Mouse (Mus musculus): ENCODE data around the gene Btnl10. TPM values are rescaled to one million over a fixed set of nuclear protein-coding genes. Genes with fewer than 3 reads are reported as not detected.

Gene Btnl10
- polyA plus RNA-seq, 2 experiments = 0.05 TPM; not detected in 1

DNA sequence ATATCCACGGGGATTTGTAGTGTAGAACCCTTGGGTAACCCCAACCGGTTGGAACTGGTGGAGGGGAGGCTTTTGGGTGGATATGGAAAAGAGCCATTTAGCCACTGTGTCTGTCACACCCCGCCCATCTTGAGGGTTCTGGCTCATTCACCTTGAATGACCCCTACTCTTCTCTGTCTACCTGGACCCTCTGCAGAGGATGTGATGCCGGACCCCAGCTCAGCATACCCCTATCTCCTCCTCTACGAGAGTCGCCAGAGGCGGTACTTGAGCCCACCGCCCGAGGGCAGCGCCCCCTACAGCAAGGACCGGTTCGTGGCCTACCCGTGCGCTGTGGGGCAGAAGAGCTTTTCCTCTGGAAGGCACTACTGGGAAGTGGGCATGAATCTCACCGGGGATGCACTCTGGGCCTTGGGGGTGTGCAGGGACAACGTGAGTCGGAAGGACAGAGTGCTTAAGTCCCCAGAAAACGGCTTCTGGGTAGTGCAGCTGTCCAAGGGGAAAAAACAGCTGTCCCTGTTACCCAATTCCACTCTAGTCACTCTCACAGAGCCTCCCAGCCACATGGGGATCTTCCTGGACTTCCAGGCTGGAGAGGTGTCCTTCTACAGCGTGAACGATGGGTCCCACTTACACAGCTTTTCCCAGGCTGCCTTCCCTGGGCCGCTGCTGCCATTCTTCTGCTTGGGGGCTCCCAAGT, 53.3 kb downstream of the Btnl10 start:
- no peak for TF ChIP-seq POLR2A (IDR thresholded peaks at IDR 0.05; ENCODE audit: borderline replicate concordance, extremely low read depth, insufficient read depth, insufficient read length)
- H3K36me3 ChIP-seq (ENCODE audit: control insufficient read depth, insufficient read depth, low read length) = peaks cover 16% of the 10 kb centered on the region
- ATAC-seq (ENCODE audit: low FRiP score, low read depth) = no peak

DNA sequence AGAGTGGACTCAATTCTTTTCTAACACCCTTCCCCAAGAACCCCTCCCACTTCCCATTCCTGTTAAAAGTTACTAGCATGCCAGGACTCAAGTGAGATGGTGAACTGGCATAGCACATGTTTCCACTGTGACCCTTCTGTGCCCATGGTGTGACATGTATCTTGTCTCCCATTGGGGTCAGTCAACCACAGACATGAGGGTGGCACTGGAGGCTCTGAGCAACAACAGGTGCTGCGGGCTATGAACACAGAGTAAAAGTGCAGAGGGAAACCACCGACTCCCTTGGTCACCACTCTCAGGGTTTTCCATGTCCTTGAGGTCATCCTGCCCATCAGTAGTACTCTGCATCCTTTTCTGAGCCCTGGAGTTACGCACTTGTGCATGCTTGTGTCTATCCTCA, 54.1 kb downstream of the Btnl10 start:
- no peak overlapping the region for H3K9ac ChIP-seq (ENCODE audit: low read depth, low read length, severe bottlenecking)
- TF ChIP-seq POLR2A (IDR thresholded peaks at IDR 0.05; ENCODE audit: borderline replicate concordance, extremely low read depth, insufficient read depth, insufficient read length) = no peak
- no peaks in the 10 kb centered on the region for H3K9me3 ChIP-seq (ENCODE audit: control insufficient read depth, low read length)
- H3K4me2 ChIP-seq (replicated peaks; ENCODE audit: low read depth, low read length, severe bottlenecking) = no peak overlapping the region
- H3K27ac ChIP-seq (replicated peaks; ENCODE audit: low read depth, low read length) = no peak overlapping the region
- no peak for ATAC-seq (ENCODE audit: low FRiP score, low read depth)
- DNase-seq (ENCODE audit: low spot score) = no peak
- H3K4me1 ChIP-seq (ENCODE audit: control insufficient read depth, insufficient read depth, low read length) = no peaks in the 10 kb centered on the region
- H3K4me3 ChIP-seq (replicated peaks; ENCODE audit: low read length) = no peak overlapping the region
- H3K27me3 ChIP-seq (ENCODE audit: control insufficient read depth, insufficient read depth, low read length) = no peaks in the 10 kb centered on the region
- peaks cover 16% of the 10 kb centered on the region for H3K36me3 ChIP-seq (ENCODE audit: control insufficient read depth, insufficient read depth, low read length)
- WGBS = 96% methylated on average over 3 of the region's 3 CpGs

More for the DNA sequence above, 53.3 kb downstream of the Btnl10 start:
- Histone ChIP-seq H3K4me2 (replicated peaks; ENCODE audit: low read depth, low read length, severe bottlenecking) (no peak overlapping the region), H3K27ac (replicated peaks; ENCODE audit: low read depth, low read length) (no peak overlapping the region), H3K4me1 (ENCODE audit: control insufficient read depth, insufficient read depth, low read length) (no peaks in the 10 kb centered on the region), H3K9me3 (ENCODE audit: control insufficient read depth, low read length) (no peaks in the 10 kb centered on the region), H3K27me3 (ENCODE audit: control insufficient read depth, insufficient read depth, low read length) (no peaks in the 10 kb centered on the region), H3K9ac (ENCODE audit: low read depth, low read length, severe bottlenecking) (no peak overlapping the region), H3K4me3 (replicated peaks; ENCODE audit: low read length) (no peak overlapping the region)
- 92% methylated on average over 21 of the region's 21 CpGs for WGBS
- DNase-seq (ENCODE audit: low spot score) = no peak

DNA sequence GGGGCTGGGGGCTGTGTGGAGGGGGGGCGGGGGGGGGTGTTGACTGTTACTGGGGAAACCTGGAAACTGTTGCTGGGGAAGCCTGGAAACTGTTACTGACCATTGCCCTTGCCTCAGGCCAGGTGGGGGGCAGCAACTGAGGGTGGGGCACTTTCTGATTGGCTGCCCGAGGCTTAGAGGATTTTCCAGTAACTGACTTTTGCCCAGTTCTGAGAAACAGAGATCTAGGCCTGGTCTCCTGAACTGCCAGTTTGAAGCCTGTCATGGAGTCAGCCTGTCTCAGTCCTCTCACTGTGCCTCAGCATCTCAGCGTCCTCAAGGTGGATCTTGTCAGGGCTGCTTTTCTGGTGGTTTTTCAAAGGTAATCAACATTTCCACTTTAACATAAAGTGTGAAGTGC, 56.7 kb downstream of the Btnl10 start:
- 88% methylated on average over 3 of the region's 3 CpGs for WGBS
- no peak overlapping the region for H3K27ac ChIP-seq (replicated peaks; ENCODE audit: low read depth, low read length)
- ATAC-seq (ENCODE audit: low FRiP score, low read depth) (no peak), DNase-seq (ENCODE audit: low spot score) (no peak)
- no peak overlapping the region for H3K4me2 ChIP-seq (replicated peaks; ENCODE audit: low read depth, low read length, severe bottlenecking)
- H3K4me3 ChIP-seq (replicated peaks; ENCODE audit: low read length) = no peak overlapping the region
- H3K27me3 ChIP-seq (ENCODE audit: control insufficient read depth, insufficient read depth, low read length) = no peaks in the 10 kb centered on the region
- no peaks in the 10 kb centered on the region for H3K9me3 ChIP-seq (ENCODE audit: control insufficient read depth, low read length)
- no peak overlapping the region for H3K9ac ChIP-seq (ENCODE audit: low read depth, low read length, severe bottlenecking)
- H3K36me3 ChIP-seq (ENCODE audit: control insufficient read depth, insufficient read depth, low read length) = peaks cover 16% of the 10 kb centered on the region
- peaks cover 7% of the 10 kb centered on the region for H3K4me1 ChIP-seq (ENCODE audit: control insufficient read depth, insufficient read depth, low read length)
- TF ChIP-seq POLR2A (IDR thresholded peaks at IDR 0.05; ENCODE audit: borderline replicate concordance, extremely low read depth, insufficient read depth, insufficient read length) = no peak

Small RNA genes within 50 kb of the gene (microRNA-seq; reads per million reads assigned to microRNA genes)
- gene Gm44313 = not detected

Other genes with a start within 250 kb of the Btnl10 start
- not detected in 2 replicates for gene Olfr320, start 236.8 kb upstream of the Btnl10 start, polyA plus RNA-seq (2012; rRNA removed)
- not detected in 2 replicates for gene Olfr320, start 236.8 kb upstream of the Btnl10 start, polyA plus RNA-seq (2014; fragmentation: Nextera tagmentation; extraction: Ambion mirVana)
- gene Olfr319, start 218.7 kb upstream of the Btnl10 start, polyA plus RNA-seq (2012; rRNA removed) = not detected in 2 replicates
- not detected in 2 replicates for gene Olfr319, start 218.7 kb upstream of the Btnl10 start, polyA plus RNA-seq (2014; fragmentation: Nextera tagmentation; extraction: Ambion mirVana)
- not detected in 2 replicates for gene Olfr318, start 193.9 kb upstream of the Btnl10 start, polyA plus RNA-seq (2012; rRNA removed)
- gene Olfr318, start 193.9 kb upstream of the Btnl10 start, polyA plus RNA-seq (2014; fragmentation: Nextera tagmentation; extraction: Ambion mirVana) = not detected in 2 replicates
- not detected in 2 replicates for gene Olfr317, start 178.7 kb upstream of the Btnl10 start, polyA plus RNA-seq (2012; rRNA removed)
- not detected in 2 replicates for gene Olfr317, start 178.7 kb upstream of the Btnl10 start, polyA plus RNA-seq (2014; fragmentation: Nextera tagmentation; extraction: Ambion mirVana)
- not detected in 2 replicates for gene Olfr316, start 165.2 kb upstream of the Btnl10 start, polyA plus RNA-seq (2012; rRNA removed)
- gene Olfr316, start 165.2 kb upstream of the Btnl10 start, polyA plus RNA-seq (2014; fragmentation: Nextera tagmentation; extraction: Ambion mirVana) = not detected in 2 replicates
- not detected in 2 replicates for gene Olfr315, start 144.7 kb upstream of the Btnl10 start, polyA plus RNA-seq (2012; rRNA removed)
- gene Olfr315, start 144.7 kb upstream of the Btnl10 start, polyA plus RNA-seq (2014; fragmentation: Nextera tagmentation; extraction: Ambion mirVana) = not detected in 2 replicates
- gene Olfr314, start 135.0 kb upstream of the Btnl10 start, polyA plus RNA-seq (2012; rRNA removed) = not detected in 2 replicates
- gene Olfr314, start 135.0 kb upstream of the Btnl10 start, polyA plus RNA-seq (2014; fragmentation: Nextera tagmentation; extraction: Ambion mirVana) = not detected in 2 replicates
- gene Fam183b, start 115.9 kb upstream of the Btnl10 start, polyA plus RNA-seq (2012; rRNA removed) = not detected in 2 replicates
- not detected in 2 replicates for gene Fam183b, start 115.9 kb upstream of the Btnl10 start, polyA plus RNA-seq (2014; fragmentation: Nextera tagmentation; extraction: Ambion mirVana)
- not detected in 2 replicates for gene Olfr313, start 102.9 kb upstream of the Btnl10 start, polyA plus RNA-seq (2012; rRNA removed)
- gene Olfr313, start 102.9 kb upstream of the Btnl10 start, polyA plus RNA-seq (2014; fragmentation: Nextera tagmentation; extraction: Ambion mirVana) = not detected in 2 replicates
- not detected in 2 replicates for gene Olfr312, start 88.7 kb upstream of the Btnl10 start, polyA plus RNA-seq (2012; rRNA removed)
- gene Olfr312, start 88.7 kb upstream of the Btnl10 start, polyA plus RNA-seq (2014; fragmentation: Nextera tagmentation; extraction: Ambion mirVana) = not detected in 2 replicates
- gene Olfr311, start 78.7 kb upstream of the Btnl10 start, polyA plus RNA-seq (2012; rRNA removed) = not detected in 2 replicates
- gene Olfr311, start 78.7 kb upstream of the Btnl10 start, polyA plus RNA-seq (2014; fragmentation: Nextera tagmentation; extraction: Ambion mirVana) = not detected in 2 replicates
- 12.5 and 16.2 TPM in 2 replicates for gene Gm12258, start 70.8 kb upstream of the Btnl10 start, polyA plus RNA-seq (2012; rRNA removed)
- gene Gm12258, start 70.8 kb upstream of the Btnl10 start, polyA plus RNA-seq (2014; fragmentation: Nextera tagmentation; extraction: Ambion mirVana) = 10.7 and 10.9 TPM in 2 replicates
- 5.5 and 5.7 TPM in 2 replicates for gene 2810021J22Rik, start 50.7 kb upstream of the Btnl10 start, polyA plus RNA-seq (2012; rRNA removed)
- gene 2810021J22Rik, start 50.7 kb upstream of the Btnl10 start, polyA plus RNA-seq (2014; fragmentation: Nextera tagmentation; extraction: Ambion mirVana) = 7.8 and 9.2 TPM in 2 replicates
- 5.0 and 6.4 TPM in 2 replicates for gene Zfp39, start 13.7 kb upstream of the Btnl10 start, polyA plus RNA-seq (2012; rRNA removed)
- 7.4 and 7.7 TPM in 2 replicates for gene Zfp39, start 13.7 kb upstream of the Btnl10 start, polyA plus RNA-seq (2014; fragmentation: Nextera tagmentation; extraction: Ambion mirVana)
- gene Rnf187, start 21.0 kb downstream of the Btnl10 start, polyA plus RNA-seq (2012; rRNA removed) = 248 and 327 TPM in 2 replicates
- 284 and 312 TPM in 2 replicates for gene Rnf187, start 21.0 kb downstream of the Btnl10 start, polyA plus RNA-seq (2014; fragmentation: Nextera tagmentation; extraction: Ambion mirVana)
- gene Hist3h2ba, start 31.0 kb downstream of the Btnl10 start, polyA plus RNA-seq (2012; rRNA removed) = 81.5 and 90.3 TPM in 2 replicates
- 14.6 and 19.3 TPM in 2 replicates for gene Hist3h2ba, start 31.0 kb downstream of the Btnl10 start, polyA plus RNA-seq (2014; fragmentation: Nextera tagmentation; extraction: Ambion mirVana)
- gene Hist3h2a, start 36.8 kb downstream of the Btnl10 start, polyA plus RNA-seq (2012; rRNA removed) = 28.2 and 33.2 TPM in 2 replicates
- gene Hist3h2a, start 36.8 kb downstream of the Btnl10 start, polyA plus RNA-seq (2014; fragmentation: Nextera tagmentation; extraction: Ambion mirVana) = 25.4 and 26.0 TPM in 2 replicates
- 0.87 and 1.3 TPM in 2 replicates for gene Trim17, start 36.8 kb downstream of the Btnl10 start, polyA plus RNA-seq (2012; rRNA removed)
- gene Trim17, start 36.8 kb downstream of the Btnl10 start, polyA plus RNA-seq (2014; fragmentation: Nextera tagmentation; extraction: Ambion mirVana) = 1.2 and 1.3 TPM in 2 replicates
- gene Trim11, start 60.2 kb downstream of the Btnl10 start, polyA plus RNA-seq (2012; rRNA removed) = 29.7 and 34.2 TPM in 2 replicates
- 21.4 and 21.5 TPM in 2 replicates for gene Trim11, start 60.2 kb downstream of the Btnl10 start, polyA plus RNA-seq (2014; fragmentation: Nextera tagmentation; extraction: Ambion mirVana)
- gene Obscn, start 218.5 kb downstream of the Btnl10 start, polyA plus RNA-seq (2012; rRNA removed) = 11.0 and 11.5 TPM in 2 replicates
- gene Obscn, start 218.5 kb downstream of the Btnl10 start, polyA plus RNA-seq (2014; fragmentation: Nextera tagmentation; extraction: Ambion mirVana) = 3.2 and 5.4 TPM in 2 replicates
- gene Iba57, start 245.8 kb downstream of the Btnl10 start, polyA plus RNA-seq (2012; rRNA removed) = 4.0 TPM in 2 replicates
- 1.8 and 2.4 TPM in 2 replicates for gene Iba57, start 245.8 kb downstream of the Btnl10 start, polyA plus RNA-seq (2014; fragmentation: Nextera tagmentation; extraction: Ambion mirVana)

All from limb, embryonic 14.5 days (tissue).